Mouse (Mus musculus): Measurements from ENCODE around the gene B4galt2.

DNA sequence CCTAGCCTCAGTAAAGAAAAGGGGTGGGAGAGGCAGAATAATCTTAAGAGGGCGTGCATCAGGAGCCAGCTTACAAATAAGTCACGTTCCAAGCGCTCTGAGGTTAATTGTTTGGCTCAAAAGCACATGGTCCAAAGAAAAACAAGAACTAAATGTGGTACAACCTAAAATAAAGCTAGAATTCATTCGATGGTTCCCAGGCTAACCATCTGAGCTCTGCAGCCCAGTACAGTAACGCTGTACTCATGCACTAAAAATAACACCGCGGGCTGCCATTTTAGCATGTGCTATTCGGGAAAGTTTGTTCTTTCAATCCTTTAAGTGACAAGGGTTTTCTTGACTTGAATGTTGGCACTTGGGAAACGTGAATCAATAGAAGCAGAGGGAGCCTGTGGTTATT is 22.7 kb downstream of the B4galt2 start:
- TF ChIP-seq CTCF (IDR thresholded peaks at IDR 0.05) (no peak), POLR2A (IDR thresholded peaks at IDR 0.05; ENCODE audit: insufficient read depth, low read depth, low read length) (no peak), EP300 (IDR thresholded peaks at IDR 0.05; ENCODE audit: insufficient read depth, low read depth, low read length) (no peak)
